Mouse (Mus musculus) T-cell, adult 2 months (primary cell): ENCODE data around the gene Rpsa.
"Not testable (repeated sequence)": the region's sequence is repeated elsewhere in the genome, so short reads cannot be mapped to it uniquely, and the experiment has no call there.

Experiments
- DNase-seq: peaks from one replicate; pipeline ENCODE4 v3.0.0; 2022; ENCODE audit warnings: low spot score

Rpsa gene

DNA sequence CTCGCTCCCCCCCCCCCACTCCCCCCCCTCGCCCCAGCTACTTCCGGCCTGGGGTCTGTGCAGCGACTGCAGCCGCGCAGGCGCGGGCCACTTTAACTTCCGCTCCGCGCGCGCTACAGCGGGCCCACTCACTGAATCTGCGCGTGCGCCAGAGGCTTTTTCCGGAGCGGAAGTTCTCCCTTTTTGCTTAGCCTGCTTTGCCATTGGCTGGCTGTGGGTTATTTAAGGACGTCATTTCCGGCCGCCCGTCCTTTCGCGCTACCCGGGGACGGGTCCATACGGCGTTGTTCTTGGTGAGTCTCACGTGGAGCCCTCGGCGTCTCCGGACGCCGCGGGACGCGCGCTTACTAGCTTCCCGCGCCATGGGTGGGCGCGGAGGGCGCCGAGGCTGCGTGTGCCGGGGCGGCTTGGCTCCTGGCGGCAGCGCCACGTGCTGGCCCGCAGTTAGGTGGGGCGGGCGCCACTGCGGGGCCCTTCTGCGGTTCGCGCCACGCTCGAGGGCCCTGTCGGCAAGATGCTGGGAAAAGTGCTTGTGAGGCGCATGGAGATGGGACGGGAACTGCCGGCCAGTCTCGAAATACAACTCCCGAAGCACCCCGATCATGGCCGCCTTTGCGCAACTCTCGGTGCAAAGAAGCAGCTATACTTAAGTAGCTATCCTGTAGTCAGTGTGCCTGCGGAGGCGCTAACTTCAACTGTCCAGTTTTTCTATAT is at the start of gene Rpsa:
Gene Rpsa (plus strand): TSS at position 152 of the 714 bp plus-strand sequence.
- DNase-seq = peak; percentile 98

DNA sequence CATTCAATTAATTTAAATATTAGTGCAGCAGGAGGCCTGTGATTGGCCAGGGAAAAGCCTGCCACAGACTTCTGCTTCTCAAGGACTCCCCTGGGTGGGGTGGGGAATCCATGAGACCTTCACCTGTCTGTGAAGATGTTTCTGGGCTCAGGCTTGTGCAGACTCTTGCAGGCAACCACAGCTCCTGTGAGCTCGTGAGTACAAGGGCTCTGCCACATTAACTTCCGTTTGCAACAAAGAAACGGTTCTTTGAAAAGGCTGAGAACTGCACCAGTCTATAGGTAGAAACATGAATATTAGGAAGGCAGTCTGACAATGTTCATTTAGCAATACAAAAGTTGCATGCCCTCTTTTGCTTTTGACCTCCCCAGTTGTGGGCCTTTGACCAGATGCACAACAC is 49.2 kb upstream of the Rpsa start:
- DNase-seq = peak; percentile 28

- no peak for DNase-seq
Measured at GRCm38 (mm10) chr9:120079901-120080300, 47.6 kb upstream of the Rpsa start.

DNA sequence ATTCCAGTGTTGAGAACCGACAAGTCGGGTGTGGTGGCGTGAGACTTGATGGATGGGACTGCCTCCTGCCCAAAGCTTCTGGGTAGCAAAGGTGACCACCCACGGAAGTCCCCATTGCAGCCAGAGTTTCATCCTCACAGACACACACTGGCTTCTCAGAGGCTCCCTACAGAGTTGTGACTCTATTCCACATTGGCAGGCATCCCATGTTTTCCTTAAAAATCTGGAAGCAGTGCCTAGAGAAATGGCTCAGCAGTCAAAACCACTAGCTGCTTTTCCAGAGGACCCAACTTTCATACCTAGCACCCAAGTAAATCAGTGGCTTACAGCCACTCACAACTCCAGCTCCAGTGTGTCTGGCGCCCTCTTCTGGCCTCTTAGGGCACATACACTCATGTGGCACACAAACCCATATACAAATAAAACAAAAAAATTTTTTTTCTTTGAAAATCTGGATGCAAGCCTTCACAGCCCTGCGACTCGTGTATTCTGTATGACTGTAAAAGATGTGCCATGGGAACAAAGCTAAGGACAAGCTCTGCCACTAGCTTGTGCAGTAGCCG is 46.9 kb upstream of the Rpsa start:
- no peak for DNase-seq

DNA sequence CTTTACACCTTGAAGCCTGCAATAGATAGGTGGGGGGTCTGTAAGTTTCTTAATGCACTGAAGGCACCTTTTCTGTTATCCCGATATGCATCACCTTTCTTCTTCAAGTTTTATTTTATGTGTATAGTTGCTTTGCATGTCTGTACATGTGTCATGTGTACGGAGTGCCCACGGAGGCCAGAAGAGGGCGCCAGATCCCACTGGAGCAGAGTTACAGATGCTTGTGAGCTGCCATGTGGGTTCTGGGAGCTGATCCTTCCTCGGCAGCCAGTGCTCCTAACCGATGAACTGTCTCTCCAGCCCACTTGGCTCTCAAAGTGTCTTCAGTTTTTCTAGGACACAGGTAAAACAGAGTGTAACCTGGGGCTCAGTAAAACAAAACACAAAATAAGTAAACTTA is 46.2 kb upstream of the Rpsa start:
- no peak for DNase-seq

DNA sequence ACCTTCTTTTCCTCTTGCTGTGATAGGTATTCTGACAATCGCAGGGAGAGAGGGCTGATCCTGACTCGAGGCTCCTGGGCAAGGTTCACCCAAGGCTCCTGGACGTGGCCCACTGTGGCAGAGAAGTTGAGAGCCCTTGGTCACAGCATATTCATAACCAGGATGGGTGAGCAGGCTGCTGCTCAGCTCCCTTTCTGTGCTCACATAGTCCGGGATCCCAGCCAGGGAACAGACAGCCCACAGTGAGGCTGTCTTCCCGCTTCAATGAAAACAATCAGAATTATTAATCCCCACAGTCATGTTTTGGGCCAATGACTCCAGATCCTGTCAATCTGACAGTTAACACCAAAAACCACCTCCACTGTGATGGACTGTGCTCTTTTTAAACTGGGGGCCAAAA is 45.5 kb upstream of the Rpsa start:
- DNase-seq = no peak

DNA sequence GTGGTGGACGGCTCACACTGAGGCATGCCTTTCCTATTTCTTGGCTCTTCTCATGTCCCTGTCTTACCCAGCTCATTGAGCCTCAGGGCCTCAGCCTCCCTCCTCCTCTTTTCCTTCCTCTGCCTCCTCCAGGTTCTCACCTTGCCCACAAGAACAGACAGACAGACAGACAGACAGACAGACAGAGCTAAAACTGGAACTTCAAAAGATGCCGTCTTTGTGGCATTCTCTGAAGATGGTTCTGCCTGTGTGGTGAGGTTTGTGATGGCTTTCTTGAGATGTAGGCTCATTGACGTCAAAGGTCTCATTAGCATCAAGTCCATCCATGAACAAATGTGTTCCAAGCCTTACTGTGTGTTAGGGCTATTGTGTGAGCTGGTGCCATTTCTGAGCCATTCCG is 44.8 kb upstream of the Rpsa start:
- peak; percentile 76 for DNase-seq

GRCm38 (mm10) chr9:120083158-120083894 is 44.2 kb upstream of the Rpsa start:
- DNase-seq = no peak

DNA sequence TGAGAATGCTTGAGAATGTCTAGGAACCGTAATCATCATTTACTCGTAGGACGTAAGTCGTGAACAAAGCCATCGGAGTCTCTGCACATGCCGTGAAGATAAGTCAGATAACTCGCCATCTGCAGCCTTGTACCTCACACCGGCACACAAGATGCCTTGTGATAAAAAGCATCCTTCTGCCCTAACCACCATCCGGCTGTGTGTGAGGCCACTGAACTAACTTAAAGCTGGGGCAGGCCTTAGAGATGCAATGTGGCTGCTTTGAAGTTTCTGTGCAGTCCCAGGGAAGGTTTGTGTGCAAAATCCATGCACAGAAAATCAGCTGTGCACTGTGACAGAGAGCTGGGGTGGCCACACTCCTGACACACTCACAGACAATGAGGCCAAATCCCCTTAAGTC is 43.1 kb upstream of the Rpsa start:
- DNase-seq = peak; percentile 43

DNA sequence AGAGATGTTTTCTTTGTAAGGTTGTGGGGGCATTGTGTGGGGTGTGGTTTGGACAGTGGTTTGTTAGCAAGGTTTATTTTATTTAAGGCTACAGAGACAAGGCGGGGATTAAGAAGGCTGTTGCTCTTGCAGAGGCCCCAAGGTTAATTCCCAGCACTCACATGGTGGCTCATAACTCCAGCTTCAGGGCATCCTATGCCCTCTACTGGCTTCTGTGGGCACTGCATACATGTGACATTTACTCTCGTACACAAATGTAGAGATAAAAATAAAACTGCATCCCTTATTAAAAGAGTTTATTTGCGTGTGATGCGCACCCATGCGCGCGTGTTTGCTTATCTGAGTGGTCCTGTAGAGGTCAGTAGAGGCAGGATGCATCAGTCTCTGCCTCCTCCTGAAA is 38.4 kb upstream of the Rpsa start:
- no peak for DNase-seq

GRCm38 (mm10) chr9:120091086-120091485 is 36.4 kb upstream of the Rpsa start:
- DNase-seq = no peak

DNA sequence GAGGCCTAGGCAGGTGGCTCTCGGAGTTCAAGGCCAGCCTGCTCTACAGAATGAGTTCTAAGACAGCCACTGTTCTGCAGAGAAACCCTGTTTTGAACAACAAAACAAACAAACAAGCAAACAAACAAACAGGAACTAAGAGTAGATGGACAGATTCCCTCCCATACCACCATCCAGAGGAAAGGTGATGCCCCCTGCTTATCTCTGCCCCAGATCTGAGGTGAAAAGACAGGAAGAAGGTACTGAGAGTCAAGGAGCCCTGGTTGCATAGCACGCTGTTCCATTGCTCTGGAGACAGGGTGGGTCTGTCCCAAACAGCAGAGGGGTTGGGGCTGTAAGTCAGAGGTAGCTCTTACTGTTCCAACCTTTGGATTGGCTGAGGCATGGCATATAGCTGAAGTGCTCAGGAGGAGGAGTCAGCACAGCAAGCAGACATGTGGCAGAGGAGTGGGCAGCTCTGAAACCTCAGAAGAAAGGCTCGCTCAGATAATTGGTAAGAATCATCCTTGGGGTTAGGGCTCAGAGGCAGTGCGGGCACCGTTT is 35.7 kb upstream of the Rpsa start, which contains the start of gene Ccr8:
Gene Ccr8 (plus strand): TSS at position 419 of the 543 bp plus-strand sequence.
- no peak for DNase-seq

DNA sequence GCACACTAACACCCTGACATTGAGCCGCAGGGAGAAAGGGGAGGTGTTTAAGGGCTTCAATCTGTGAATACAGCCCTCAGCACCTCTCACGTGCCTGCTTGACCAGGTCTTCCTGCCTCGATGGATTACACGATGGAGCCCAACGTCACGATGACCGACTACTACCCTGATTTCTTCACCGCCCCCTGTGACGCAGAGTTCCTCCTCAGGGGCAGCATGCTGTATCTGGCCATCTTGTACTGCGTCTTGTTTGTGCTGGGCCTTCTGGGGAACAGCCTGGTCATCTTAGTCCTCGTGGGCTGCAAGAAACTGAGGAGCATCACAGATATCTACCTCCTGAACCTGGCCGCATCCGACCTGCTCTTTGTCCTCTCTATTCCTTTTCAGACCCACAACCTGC is 33.8 kb upstream of the Rpsa start:
- no peak for DNase-seq

- DNase-seq = peak; percentile 29
Measured at GRCm38 (mm10) chr9:120095886-120096285, 31.6 kb upstream of the Rpsa start.

GRCm38 (mm10) chr9:120098682-120099081 is 28.8 kb upstream of the Rpsa start:
- peak; percentile 48 for DNase-seq

DNA sequence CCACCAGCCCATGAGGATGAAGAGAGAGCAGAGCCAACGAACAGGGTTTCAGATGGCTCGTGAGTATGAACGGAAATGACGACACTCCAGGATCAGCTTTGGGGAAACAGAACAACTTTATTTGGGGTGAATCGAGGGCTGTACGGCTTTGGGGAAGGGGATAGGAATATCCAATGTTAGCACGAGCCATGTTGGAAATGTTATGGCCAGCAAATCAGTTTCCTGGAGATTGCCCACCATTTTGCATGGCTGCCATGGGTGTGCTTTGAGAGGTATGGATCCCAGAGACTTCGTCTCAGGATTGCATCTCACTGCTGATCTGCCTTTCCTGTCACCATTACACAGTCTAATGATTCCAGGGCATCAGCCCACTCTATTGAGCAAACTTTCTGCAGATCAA is 28.2 kb upstream of the Rpsa start:
- DNase-seq = no peak

- no peak for DNase-seq
Measured at GRCm38 (mm10) chr9:120101165-120101564, 26.3 kb upstream of the Rpsa start.

- DNase-seq = not testable (repeated sequence)
Measured at GRCm38 (mm10) chr9:120108953-120109352, 18.5 kb upstream of the Rpsa start.

DNA sequence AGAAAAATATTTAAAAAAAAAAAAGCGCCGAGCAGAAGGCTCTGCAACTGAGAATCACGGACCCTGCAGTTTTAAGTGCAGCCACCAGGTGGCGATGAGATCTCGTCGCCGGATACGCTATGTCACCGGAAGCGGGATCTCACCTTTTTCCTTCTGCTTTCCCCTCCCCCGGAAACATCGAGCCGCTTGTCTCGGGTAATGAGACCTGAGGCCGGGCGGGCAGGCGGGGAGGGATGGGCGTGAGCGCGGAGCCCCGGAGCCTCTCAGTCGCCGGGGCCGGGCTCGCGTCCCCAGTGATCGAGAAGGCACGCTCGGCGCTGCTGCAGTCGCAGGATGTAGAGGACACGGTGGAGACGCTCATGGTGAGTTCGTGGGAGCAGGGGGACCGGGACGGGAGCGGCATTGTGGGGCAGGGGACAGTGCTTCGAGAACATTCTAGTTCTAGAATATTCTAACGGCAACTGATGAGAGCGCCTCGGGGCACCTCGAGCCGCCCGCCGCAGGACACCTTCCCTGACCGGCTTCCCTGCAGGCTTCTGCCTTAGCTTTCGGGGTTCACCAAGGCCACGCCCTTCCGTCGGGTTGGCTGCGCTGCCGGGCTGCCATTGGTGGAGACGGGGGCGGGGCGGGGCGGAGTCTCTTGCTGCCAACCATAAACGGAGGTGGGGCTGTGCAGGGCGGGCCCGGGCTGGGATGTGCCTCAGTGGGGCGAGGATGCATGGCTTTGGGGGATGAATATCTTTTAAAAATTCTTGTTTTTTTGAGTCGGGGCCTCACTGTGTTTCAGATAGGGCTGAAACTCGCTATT is 17.1 kb upstream of the Rpsa start, which contains the start of gene Slc25a38:
Gene Slc25a38 (plus strand): TSS at position 164 of the 808 bp plus-strand sequence.
- peak; percentile 93 for DNase-seq

DNA sequence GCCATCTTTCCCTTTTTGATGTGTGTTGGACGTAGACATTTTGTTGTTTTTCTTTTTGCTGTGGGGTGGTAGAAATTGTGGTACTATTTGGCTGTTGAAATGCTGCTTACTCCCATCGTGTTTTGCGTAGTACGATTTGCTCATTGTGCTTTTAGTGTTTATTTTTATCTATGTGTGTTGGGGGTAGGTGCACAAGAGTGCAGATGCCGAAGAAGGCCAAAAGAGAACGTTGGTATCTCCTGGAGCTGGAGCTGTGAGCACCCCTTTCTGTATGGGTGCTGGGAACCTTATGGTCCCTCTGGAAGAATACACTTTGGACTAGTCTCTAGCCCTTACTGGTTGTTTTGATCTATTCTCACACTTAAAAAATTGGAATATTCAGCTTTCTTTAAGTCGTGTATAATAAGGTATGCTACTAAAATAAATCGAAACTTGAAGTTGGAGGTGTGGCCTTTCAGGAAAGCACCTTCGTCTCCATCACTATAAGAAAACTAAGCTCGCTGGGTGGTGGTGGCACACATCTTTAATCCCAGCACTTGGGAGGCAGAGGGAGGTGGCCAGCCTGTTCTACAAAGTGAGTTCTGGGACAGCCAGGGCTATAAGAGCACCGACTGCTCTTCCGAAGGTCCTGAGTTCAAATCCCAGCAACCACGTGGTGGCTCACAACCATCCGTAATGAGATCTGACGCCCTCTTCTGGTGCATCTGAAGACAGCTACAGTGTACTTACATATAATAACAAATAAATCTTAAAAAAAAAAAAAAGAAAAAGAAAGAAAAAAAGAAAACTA is 16.1 kb upstream of the Rpsa start:
- no peak for DNase-seq

DNA sequence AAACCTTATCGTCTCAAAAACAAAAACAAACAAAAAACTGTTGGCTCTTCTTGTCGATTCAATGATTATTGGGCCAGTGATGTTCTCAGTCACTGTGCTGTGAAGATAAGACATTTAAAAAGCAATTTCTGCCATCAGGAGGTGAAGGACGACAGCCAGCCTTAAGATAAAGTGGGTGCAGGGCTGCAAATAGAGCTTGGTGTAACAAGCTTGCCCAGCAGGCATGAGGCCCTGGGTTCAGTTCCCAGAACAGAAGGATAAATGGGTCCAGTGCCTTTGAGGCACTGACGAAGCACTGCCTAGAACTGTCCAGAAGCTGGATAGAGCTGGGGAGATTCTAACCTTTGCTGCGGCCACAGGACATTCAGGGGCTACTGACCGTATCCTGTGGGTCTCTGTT is 15.0 kb upstream of the Rpsa start:
- no peak for DNase-seq
